Mouse (Mus musculus): ENCODE measurements at regions not wholly inside any gene's neighbourhood (a gene's known extent, or its start where the extent isn't known, plus 50 kb on each side); places are given as distances from the start of the nearest gene placed in this dataset.

GRCm38 (mm10) chr1:155041592-155041991, 57.8 kb downstream of the Ier5 start:
- WGBS: 77% methylated on average over 5 of the region's 5 CpGs
- no peak overlapping the region for H3K27ac ChIP-seq (replicated peaks)
- H3K27me3 ChIP-seq: no peaks in the 10 kb centered on the region; the same call in 1 of the 2 replicates

GRCm38 (mm10) chr1:155040939-155041371, 58.5 kb downstream of the Ier5 start:
- 0 out of 2 replicates have a peak overlapping the region, but pooled peaks have one; percentile 46 for H3K27ac ChIP-seq (replicated peaks)
- no peak for ATAC-seq (ENCODE audit: low read depth)

More at GRCm38 (mm10) chr1:155041592-155041991, 57.8 kb downstream of the Ier5 start:
- no peaks in the 10 kb centered on the region for H3K36me3 ChIP-seq
- no peak overlapping the region for H3K4me2 ChIP-seq
- peaks cover 11% of the 10 kb centered on the region; the same call in 1 of the 2 replicates for H3K4me1 ChIP-seq (replicated peaks)
- no peaks in the 10 kb centered on the region for H3K9me3 ChIP-seq
- ATAC-seq (ENCODE audit: low read depth): no peak
- no peak overlapping the region for H3K4me3 ChIP-seq
- no peak overlapping the region for H3K9ac ChIP-seq

GRCm38 (mm10) chr1:155040086-155040726, 59.2 kb downstream of the Ier5 start:
- 54% methylated on average over 8 of the region's 9 CpGs for WGBS

More at GRCm38 (mm10) chr1:155040939-155041371, 58.5 kb downstream of the Ier5 start:
- no peaks in the 10 kb centered on the region; the same call in 1 of the 2 replicates for H3K27me3 ChIP-seq
- no peak overlapping the region for H3K4me2 ChIP-seq
- H3K36me3 ChIP-seq: no peaks in the 10 kb centered on the region
- 74% methylated on average over 1 of the region's 1 CpGs for WGBS
- H3K4me3 ChIP-seq: no peak overlapping the region
- H3K9ac ChIP-seq: no peak overlapping the region
- H3K4me1 ChIP-seq (replicated peaks): peaks cover 11% of the 10 kb centered on the region; the same call in 1 of the 2 replicates
- H3K9me3 ChIP-seq: no peaks in the 10 kb centered on the region

GRCm38 (mm10) chr1:155038631-155039625, 60.5 kb downstream of the Ier5 start:
- H3K36me3 ChIP-seq: no peaks in the 10 kb centered on the region
- no peak overlapping the region for H3K4me3 ChIP-seq
- peaks cover 11% of the 10 kb centered on the region; the same call in 1 of the 2 replicates for H3K4me1 ChIP-seq (replicated peaks)
- H3K27me3 ChIP-seq: no peaks in the 10 kb centered on the region; the same call in 1 of the 2 replicates
- WGBS: 79% methylated on average over 11 of the region's 11 CpGs
- no peak overlapping the region for H3K27ac ChIP-seq (replicated peaks)
- no peaks in the 10 kb centered on the region for H3K9me3 ChIP-seq
- no peak overlapping the region for H3K4me2 ChIP-seq
- no peak overlapping the region for H3K9ac ChIP-seq
- ATAC-seq (ENCODE audit: low read depth): no peak

More at GRCm38 (mm10) chr1:155040086-155040726, 59.2 kb downstream of the Ier5 start:
- Histone ChIP-seq H3K27ac (replicated peaks) (0 out of 2 replicates have a peak overlapping the region, but pooled peaks have one; percentile 46), H3K9me3 (no peaks in the 10 kb centered on the region), H3K9ac (no peak overlapping the region), H3K4me2 (no peak overlapping the region), H3K4me3 (no peak overlapping the region), H3K27me3 (no peaks in the 10 kb centered on the region; the same call in 1 of the 2 replicates), H3K36me3 (no peaks in the 10 kb centered on the region), H3K4me1 (replicated peaks) (peaks cover 11% of the 10 kb centered on the region; the same call in 1 of the 2 replicates)
- no peak for ATAC-seq (ENCODE audit: low read depth)

GRCm38 (mm10) chr1:155037479-155037878, 62.0 kb downstream of the Ier5 start:
- Histone ChIP-seq H3K4me3 (no peak overlapping the region), H3K9me3 (no peaks in the 10 kb centered on the region), H3K27me3 (no peaks in the 10 kb centered on the region; the same call in 1 of the 2 replicates), H3K4me1 (replicated peaks) (peaks cover 11% of the 10 kb centered on the region; the same call in 1 of the 2 replicates), H3K36me3 (no peaks in the 10 kb centered on the region), H3K27ac (replicated peaks) (no peak overlapping the region), H3K4me2 (no peak overlapping the region), H3K9ac (no peak overlapping the region)
- ATAC-seq (ENCODE audit: low read depth): no peak
- WGBS: 81% methylated on average over 3 of the region's 3 CpGs

GRCm38 (mm10) chr1:155030908-155031307, 68.5 kb downstream of the Ier5 start:
- Histone ChIP-seq H3K4me2 (no peak overlapping the region), H3K27ac (replicated peaks) (no peak overlapping the region), H3K36me3 (no peaks in the 10 kb centered on the region), H3K9me3 (no peaks in the 10 kb centered on the region), H3K27me3 (no peaks in the 10 kb centered on the region), H3K4me1 (replicated peaks) (peaks cover 30% of the 10 kb centered on the region), H3K9ac (0 out of 2 replicates have a peak overlapping the region, but pooled peaks have one; percentile 12), H3K4me3 (no peak overlapping the region)
- 15% methylated on average over 9 of the region's 9 CpGs for WGBS
- no peak for ATAC-seq (ENCODE audit: low read depth)

GRCm38 (mm10) chr1:155029195-155029879, 70.1 kb downstream of the Ier5 start:
- H3K36me3 ChIP-seq: no peaks in the 10 kb centered on the region
- H3K9me3 ChIP-seq: no peaks in the 10 kb centered on the region
- no peak overlapping the region for H3K9ac ChIP-seq
- no peak for ATAC-seq (ENCODE audit: low read depth)
- H3K27ac ChIP-seq (replicated peaks): no peak overlapping the region
- H3K4me3 ChIP-seq: no peak overlapping the region
- H3K4me1 ChIP-seq (replicated peaks): peaks cover 34% of the 10 kb centered on the region
- peaks cover 5% of the 10 kb centered on the region; the same call in 1 of the 2 replicates for H3K27me3 ChIP-seq
- 74% methylated on average over 17 of the region's 17 CpGs for WGBS
- H3K4me2 ChIP-seq: peak overlapping the region; percentile 24; the same call in 1 of the 2 replicates

GRCm38 (mm10) chr1:155028735-155029134, 70.7 kb downstream of the Ier5 start:
- Histone ChIP-seq H3K27ac (replicated peaks) (no peak overlapping the region), H3K27me3 (peaks cover 5% of the 10 kb centered on the region; the same call in 1 of the 2 replicates), H3K36me3 (no peaks in the 10 kb centered on the region), H3K9me3 (no peaks in the 10 kb centered on the region), H3K4me1 (replicated peaks) (peaks cover 40% of the 10 kb centered on the region), H3K4me3 (no peak overlapping the region), H3K4me2 (peak overlapping the region; percentile 24; the same call in 1 of the 2 replicates), H3K9ac (no peak overlapping the region)
- 44% methylated on average over 5 of the region's 5 CpGs for WGBS
- ATAC-seq (ENCODE audit: low read depth): no peak

- Histone ChIP-seq H3K4me2 (no peak overlapping the region), H3K9ac (no peak overlapping the region), H3K36me3 (no peaks in the 10 kb centered on the region), H3K27ac (replicated peaks) (no peak overlapping the region), H3K4me1 (replicated peaks) (peaks cover 46% of the 10 kb centered on the region), H3K4me3 (no peak overlapping the region), H3K9me3 (no peaks in the 10 kb centered on the region), H3K27me3 (peaks cover 5% of the 10 kb centered on the region; the same call in 1 of the 2 replicates)
- no peak for ATAC-seq (ENCODE audit: low read depth)
- WGBS: 78% methylated on average over 6 of the region's 6 CpGs
Measured at GRCm38 (mm10) chr1:155028147-155028546, 71.3 kb downstream of the Ier5 start.

GRCm38 (mm10) chr1:155027583-155027982, 71.9 kb downstream of the Ier5 start:
- ATAC-seq (ENCODE audit: low read depth): no peak
- H3K4me1 ChIP-seq (replicated peaks): peaks cover 51% of the 10 kb centered on the region
- H3K9ac ChIP-seq: no peak overlapping the region
- WGBS: 38% methylated on average over 8 of the region's 8 CpGs
- H3K9me3 ChIP-seq: no peaks in the 10 kb centered on the region
- no peaks in the 10 kb centered on the region for H3K36me3 ChIP-seq
- no peak overlapping the region for H3K4me3 ChIP-seq
- H3K27me3 ChIP-seq: peaks cover 5% of the 10 kb centered on the region; the same call in 1 of the 2 replicates
- H3K4me2 ChIP-seq: no peak overlapping the region
- no peak overlapping the region for H3K27ac ChIP-seq (replicated peaks)

GRCm38 (mm10) chr1:155025862-155026478, 73.5 kb downstream of the Ier5 start:
- H3K4me3 ChIP-seq: no peak overlapping the region
- H3K9ac ChIP-seq: peak overlapping the region; percentile 27; the same call in 1 of the 2 replicates
- 0 out of 2 replicates have a peak overlapping the region, but pooled peaks have one; percentile 46 for H3K27ac ChIP-seq (replicated peaks)
- WGBS: 14% methylated on average over 5 of the region's 5 CpGs
- peaks cover 47% of the 10 kb centered on the region for H3K4me1 ChIP-seq (replicated peaks)
- ATAC-seq (ENCODE audit: low read depth): peak; percentile 70
- H3K4me2 ChIP-seq: no peak overlapping the region
- H3K27me3 ChIP-seq: peaks cover 5% of the 10 kb centered on the region; the same call in 1 of the 2 replicates
- H3K9me3 ChIP-seq: no peaks in the 10 kb centered on the region
- no peaks in the 10 kb centered on the region for H3K36me3 ChIP-seq
